Mouse (Mus musculus) megakaryocyte, embryonic 14.5 days (primary cell): ENCODE measurements around the gene Fbxl17.

Source experiments
- FLI1 ChIP-seq: IDR thresholded peaks from 2 replicates; pipeline ENCODE4 v1.6.1; 2012; ENCODE audit warnings: low read length, inconsistent platforms, mixed read lengths
- GATA1 ChIP-seq: IDR thresholded peaks from 3 replicates; pipeline ENCODE4 v1.6.1; 2012; ENCODE audit warnings: mixed read lengths, low read length, inconsistent platforms, borderline replicate concordance

DNA sequence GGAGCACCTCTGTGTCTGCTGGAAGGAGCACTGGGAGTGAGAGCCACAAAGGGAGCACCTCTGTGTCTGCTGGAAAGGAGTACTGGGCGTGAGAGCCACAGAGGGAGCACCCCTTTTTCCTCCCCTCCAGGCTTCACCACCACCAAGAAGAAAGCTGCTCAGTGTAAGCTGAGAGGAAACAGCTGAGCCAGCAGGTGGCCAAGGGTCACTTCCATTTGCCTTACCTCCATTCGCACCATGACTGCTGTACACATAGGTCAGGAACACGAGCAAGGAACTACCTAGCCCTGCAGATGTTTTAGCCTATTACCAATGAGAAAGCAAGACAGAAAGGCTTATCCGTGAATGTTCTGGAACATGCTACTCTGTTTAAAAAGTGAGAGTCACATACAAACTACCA, 10.3 kb downstream of the Fbxl17 start:
- TF ChIP-seq FLI1, result no peak
- no peak for TF ChIP-seq GATA1
